ENCODE assay signal across 10 mouse cellular contexts in the genomic region with DNA sequence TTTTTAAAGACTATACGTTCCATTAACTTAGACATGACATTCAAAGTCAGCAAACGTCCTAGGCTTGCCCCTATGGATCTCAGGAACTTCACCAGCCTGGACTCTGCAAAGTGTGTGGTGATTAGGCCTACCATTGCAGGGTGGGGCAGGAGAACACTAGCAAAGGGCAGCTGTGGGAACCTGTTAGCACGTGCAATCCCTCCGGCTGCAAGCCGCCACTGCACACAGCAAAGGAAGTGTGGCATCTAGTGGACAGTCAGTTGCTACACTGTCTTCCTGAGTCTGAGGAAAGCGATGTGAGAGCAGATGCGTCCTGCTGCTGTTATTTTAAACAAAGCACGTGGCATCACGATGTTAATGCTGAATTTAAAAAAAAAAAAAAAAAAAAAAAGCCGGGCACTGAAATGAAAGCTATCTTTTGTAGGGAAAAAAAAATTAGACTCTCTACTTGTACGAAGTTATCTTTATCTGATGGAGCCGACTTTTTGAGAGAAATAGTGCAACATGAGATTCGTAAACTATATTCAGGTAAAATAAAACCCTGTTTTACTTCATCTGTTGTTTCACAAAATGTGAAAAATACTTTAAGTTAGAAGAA. TPM values are rescaled to one million over a fixed set of nuclear protein-coding genes. Genes with fewer than 3 reads are reported as not detected.
DNase-seq lines count a peak whose midpoint lies in the region; ATAC-seq lines count a peak whose summit lies in the region.
"Had no signal": no experiment of that assay in that cellular context is flagged by ENCODE, and none has a peak within 500 bp of the region (broad histone marks: within the 10 kb centered on the region; RNA-seq: fewer than 3 reads in every experiment).

No protein-coding gene starts in this region.

- no peaks in the 10 kb centered on the region for H3K9me3 ChIP-seq in neural tube, embryonic 15.5 days (replicated peaks)
- no peaks in the 10 kb centered on the region for H3K9me3 ChIP-seq in hindbrain, embryonic 13.5 days
- H3K9me3 ChIP-seq: limb, embryonic 13.5 days had no signal

- H3K27ac ChIP-seq in neural tube, embryonic 15.5 days (replicated peaks): no peak overlapping the region
- H3K27ac ChIP-seq in hindbrain, embryonic 13.5 days: no peak overlapping the region
- H3K27ac ChIP-seq: limb, embryonic 13.5 days had no signal

- no peak overlapping the region for H3K9ac ChIP-seq in neural tube, embryonic 15.5 days (replicated peaks)
- H3K9ac ChIP-seq in hindbrain, embryonic 13.5 days: no peak overlapping the region
- H3K9ac ChIP-seq: limb, embryonic 13.5 days had no signal

- H3K4me2 ChIP-seq in neural tube, embryonic 15.5 days: no peak overlapping the region
- H3K4me2 ChIP-seq in hindbrain, embryonic 13.5 days: no peak overlapping the region
- H3K4me2 ChIP-seq: limb, embryonic 13.5 days had no signal

- peak; percentile 12 for DNase-seq in adrenal gland, postnatal 14 days
- no peak for DNase-seq in adrenal gland, adult 18-20 months (ENCODE audit: low spot score in 2 of 2)
- peak; percentile 14 for DNase-seq in neural tube, embryonic 10.5 days (ENCODE audit: extremely low spot score, low spot score)
- DNase-seq in mesoderm, embryonic 11.5 days (ENCODE audit: low read depth, low spot score): peak; percentile 37
- no peak for DNase-seq in T-cell, adult 2 months (ENCODE audit: low spot score)
- no peak for DNase-seq in thymus, postnatal 36 days

- H3K27me3 ChIP-seq in neural tube, embryonic 15.5 days (replicated peaks): no peaks in the 10 kb centered on the region
- H3K27me3 ChIP-seq in hindbrain, embryonic 13.5 days: no peaks in the 10 kb centered on the region
- H3K27me3 ChIP-seq: limb, embryonic 13.5 days had no signal

- ATAC-seq in neural tube, embryonic 15.5 days (ENCODE audit: low FRiP score): no peak
- ATAC-seq in hindbrain, embryonic 13.5 days (ENCODE audit: low FRiP score): 0 out of 2 replicates have a peak, but pooled peaks have one; percentile 24

- H3K36me3 ChIP-seq in neural tube, embryonic 15.5 days: no peaks in the 10 kb centered on the region
- no peaks in the 10 kb centered on the region for H3K36me3 ChIP-seq in hindbrain, embryonic 13.5 days
- H3K36me3 ChIP-seq: limb, embryonic 13.5 days had no signal

- no peaks in the 10 kb centered on the region for H3K4me1 ChIP-seq in neural tube, embryonic 15.5 days
- H3K4me1 ChIP-seq in hindbrain, embryonic 13.5 days (replicated peaks): no peaks in the 10 kb centered on the region
- H3K4me1 ChIP-seq: limb, embryonic 13.5 days had no signal

- no peak overlapping the region for H3K4me3 ChIP-seq in neural tube, embryonic 15.5 days (replicated peaks)
- no peak overlapping the region for H3K4me3 ChIP-seq in hindbrain, embryonic 13.5 days
- H3K4me3 ChIP-seq: erythroblast, embryonic 14.5 days; limb, embryonic 13.5 days had no signal

- WGBS in neural tube, embryonic 15.5 days: 41% methylated on average over 13 of the region's 13 CpGs
- 49% methylated on average over 13 of the region's 13 CpGs for WGBS in hindbrain, embryonic 13.5 days

RNA-seq across cellular contexts. Expression of a gene that starts 45.5 kb away (rescaled TPM):
- 37.1 and 39.2 TPM in 2 replicates for total RNA-seq in adrenal gland, postnatal 14 days (2021)
- 10 to 100 TPM; 27.1 to 27.9 TPM for total RNA-seq in adrenal gland, adult 18-20 months (2021)
- polyA plus RNA-seq in neural tube, embryonic 15.5 days (2015; fragmentation: Nextera tagmentation; extraction: Ambion mirVana): 46.2 and 48.2 TPM in 2 replicates
- polyA plus RNA-seq in hindbrain, embryonic 13.5 days (2015; fragmentation: Nextera tagmentation; extraction: Ambion mirVana): 98.8 and 101 TPM in 2 replicates

Comparison
In these comparisons a context has a peak if more than half of its experiments do, and no peak if none do; other contexts are left out.
1. DNase-seq: peak in adrenal gland, postnatal 14 days (single experiment), neural tube, embryonic 10.5 days (single experiment) and mesoderm, embryonic 11.5 days (single experiment); none in adrenal gland, adult 18-20 months (0 of 2), T-cell, adult 2 months (single experiment) and thymus, postnatal 36 days (0 of 2).